Mouse (Mus musculus): ENCODE measurements around the gene Tcf7l2. TPM values are rescaled to one million over a fixed set of nuclear protein-coding genes. Genes with fewer than 3 reads are reported as not detected.
A peak's percentile ranks its signal among the peaks of the same experiment; 100 is the strongest.

The Tcf7l2 gene
- total and polyA plus RNA-seq, 2 experiments from 2014 or later = 3.0 to 38.6 TPM

DNA sequence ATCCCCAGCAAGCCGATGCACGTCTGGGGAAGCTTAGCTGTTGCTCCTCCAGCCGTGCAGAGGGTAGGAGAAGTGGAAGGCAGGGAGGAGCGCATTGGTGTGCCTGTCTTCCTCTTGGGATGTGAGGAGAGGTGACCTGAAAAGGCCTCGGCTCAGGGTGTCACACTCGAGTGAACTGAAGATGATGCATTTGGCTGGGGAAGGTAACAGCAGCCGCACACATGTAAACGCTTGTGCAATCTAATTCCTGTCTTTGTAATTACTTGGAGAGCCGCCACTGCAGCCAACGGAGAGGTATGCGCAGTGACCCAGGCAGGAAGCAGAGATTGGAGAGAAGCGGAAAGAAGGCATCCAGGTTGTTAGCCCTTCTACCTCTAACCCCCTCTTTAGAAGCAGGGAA lies 129.2 kb downstream of the Tcf7l2 start:
- no peak for DNase-seq (ENCODE audit: low spot score)
- H3K36me3 ChIP-seq (replicated peaks; ENCODE audit: control insufficient read depth, insufficient read depth, low read length) = no peaks in the 10 kb centered on the region; the same call in 1 of the 2 replicates
- H3K4me3 ChIP-seq (ENCODE audit: low read depth, low read length) = no peak overlapping the region
- no peaks in the 10 kb centered on the region for H3K9me3 ChIP-seq (replicated peaks; ENCODE audit: control insufficient read depth, low read length)
- H3K27me3 ChIP-seq (ENCODE audit: control insufficient read depth, insufficient read depth, low read length) = no peaks in the 10 kb centered on the region
- 70% methylated on average over 12 of the region's 12 CpGs for WGBS
- no peak for ATAC-seq (ENCODE audit: insufficient read depth, low read depth)
- H3K9ac ChIP-seq (replicated peaks; ENCODE audit: low read depth, low read length) = no peak overlapping the region
- no peak overlapping the region for H3K4me2 ChIP-seq (ENCODE audit: low read depth, low read length)
- no peak for TF ChIP-seq CTCF (IDR thresholded peaks at IDR 0.05; ENCODE audit: low read depth)
- no peak for TF ChIP-seq EP300 (IDR thresholded peaks at IDR 0.05; ENCODE audit: low read depth)
- peaks cover 17% of the 10 kb centered on the region; the same call in 1 of the 2 replicates for H3K4me1 ChIP-seq (ENCODE audit: control insufficient read depth, insufficient read depth)
- H3K27ac ChIP-seq (ENCODE audit: low read depth) = no peak overlapping the region

DNA sequence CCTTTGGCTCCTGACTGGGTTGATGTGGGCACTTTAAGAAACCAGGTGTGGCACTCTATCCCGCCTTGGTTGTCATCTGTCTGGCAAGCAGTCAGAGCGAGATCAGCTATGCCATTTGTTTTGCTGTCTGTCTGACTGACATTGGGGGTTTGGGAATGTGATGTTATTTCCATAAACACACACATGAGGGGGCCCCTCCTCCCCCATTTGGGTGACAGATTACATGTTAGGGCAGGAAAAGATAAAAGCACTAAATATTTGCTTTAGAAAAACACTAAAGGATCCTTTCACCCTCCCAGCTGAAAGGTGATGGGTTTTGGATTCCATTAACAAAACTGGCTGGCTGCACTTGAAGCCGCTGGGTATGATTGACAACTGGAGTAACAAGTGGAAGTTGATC lies 129.9 kb downstream of the Tcf7l2 start:
- H3K4me3 ChIP-seq (ENCODE audit: low read depth, low read length) = no peak overlapping the region
- WGBS = 80% methylated on average over 3 of the region's 3 CpGs
- H3K36me3 ChIP-seq (replicated peaks; ENCODE audit: control insufficient read depth, insufficient read depth, low read length) = no peaks in the 10 kb centered on the region
- no peak overlapping the region for H3K9ac ChIP-seq (replicated peaks; ENCODE audit: low read depth, low read length)
- no peaks in the 10 kb centered on the region for H3K27me3 ChIP-seq (ENCODE audit: control insufficient read depth, insufficient read depth, low read length)
- no peak for TF ChIP-seq EP300 (IDR thresholded peaks at IDR 0.05; ENCODE audit: low read depth)
- no peaks in the 10 kb centered on the region for H3K9me3 ChIP-seq (replicated peaks; ENCODE audit: control insufficient read depth, low read length)
- no peak overlapping the region for H3K4me2 ChIP-seq (ENCODE audit: low read depth, low read length)
- DNase-seq (ENCODE audit: low spot score) (no peak), ATAC-seq (ENCODE audit: insufficient read depth, low read depth) (no peak)
- no peak overlapping the region for H3K27ac ChIP-seq (ENCODE audit: low read depth)
- peaks cover 18% of the 10 kb centered on the region; the same call in 1 of the 2 replicates for H3K4me1 ChIP-seq (ENCODE audit: control insufficient read depth, insufficient read depth)

DNA sequence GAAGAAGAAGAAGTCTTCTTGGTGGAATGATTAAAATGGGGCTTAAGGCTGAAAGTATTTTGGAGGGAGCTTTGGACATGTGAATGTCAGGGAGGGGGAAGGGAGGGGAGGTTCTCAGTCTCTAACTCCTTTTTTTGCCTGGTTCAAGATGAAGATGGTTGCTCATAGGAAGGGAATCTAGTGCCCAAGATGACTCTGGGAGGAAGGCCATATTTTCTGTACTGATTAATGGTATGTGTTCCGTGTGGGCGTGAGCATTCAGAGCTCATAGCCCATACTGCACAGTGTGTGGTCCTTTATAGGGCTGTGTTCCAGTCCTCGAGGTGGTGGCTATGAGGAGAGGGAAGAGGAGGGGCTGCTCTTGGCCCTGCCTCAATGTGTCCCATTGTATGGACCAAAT lies 131.6 kb downstream of the Tcf7l2 start:
- no peak overlapping the region for H3K27ac ChIP-seq (ENCODE audit: low read depth)
- H3K9me3 ChIP-seq (replicated peaks; ENCODE audit: control insufficient read depth, low read length) = no peaks in the 10 kb centered on the region
- no peak overlapping the region for H3K9ac ChIP-seq (replicated peaks; ENCODE audit: low read depth, low read length)
- TF ChIP-seq EP300 (IDR thresholded peaks at IDR 0.05; ENCODE audit: low read depth) (no peak), CTCF (IDR thresholded peaks at IDR 0.05; ENCODE audit: low read depth) (no peak)
- H3K27me3 ChIP-seq (ENCODE audit: control insufficient read depth, insufficient read depth, low read length) = no peaks in the 10 kb centered on the region
- H3K4me2 ChIP-seq (ENCODE audit: low read depth, low read length) = no peak overlapping the region
- 89% methylated on average over 3 of the region's 3 CpGs for WGBS
- no peaks in the 10 kb centered on the region for H3K36me3 ChIP-seq (replicated peaks; ENCODE audit: control insufficient read depth, insufficient read depth, low read length)
- no peak overlapping the region for H3K4me3 ChIP-seq (ENCODE audit: low read depth, low read length)
- ATAC-seq (ENCODE audit: insufficient read depth, low read depth) (no peak), DNase-seq (ENCODE audit: low spot score) (no peak)
- peaks cover 13% of the 10 kb centered on the region; the same call in 1 of the 2 replicates for H3K4me1 ChIP-seq (ENCODE audit: control insufficient read depth, insufficient read depth)

DNA sequence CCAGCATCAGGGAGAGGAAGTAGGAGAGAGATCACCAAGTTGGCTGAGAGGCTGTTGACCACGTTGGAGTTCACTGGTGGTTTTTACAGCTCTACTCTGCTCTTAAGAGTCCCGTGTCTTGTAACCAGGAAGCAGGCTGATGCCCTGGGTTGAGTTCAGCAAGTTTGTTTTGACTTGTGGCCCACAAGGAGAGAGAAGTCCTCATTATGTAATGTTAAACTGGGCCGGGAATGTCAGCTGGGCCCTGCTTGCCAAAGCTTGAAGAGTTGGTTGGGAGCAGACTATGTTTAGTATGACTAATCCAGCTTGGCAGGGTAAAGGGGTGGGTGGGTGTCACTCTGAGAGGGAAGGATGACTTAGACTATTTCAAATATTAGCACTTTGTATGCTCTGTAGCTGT lies 134.9 kb downstream of the Tcf7l2 start:
- Histone ChIP-seq H3K27me3 (ENCODE audit: control insufficient read depth, insufficient read depth, low read length) (no peaks in the 10 kb centered on the region), H3K4me1 (ENCODE audit: control insufficient read depth, insufficient read depth) (0 out of 2 replicates have a peak, but pooled peaks cover 13% of the 10 kb centered on the region), H3K9ac (replicated peaks; ENCODE audit: low read depth, low read length) (no peak overlapping the region), H3K4me3 (ENCODE audit: low read depth, low read length) (no peak overlapping the region), H3K27ac (ENCODE audit: low read depth) (peak overlapping the region; percentile 61), H3K9me3 (replicated peaks; ENCODE audit: control insufficient read depth, low read length) (no peaks in the 10 kb centered on the region), H3K4me2 (ENCODE audit: low read depth, low read length) (no peak overlapping the region), H3K36me3 (replicated peaks; ENCODE audit: control insufficient read depth, insufficient read depth, low read length) (no peaks in the 10 kb centered on the region)
- TF ChIP-seq CTCF (IDR thresholded peaks at IDR 0.05; ENCODE audit: low read depth) (no peak), EP300 (IDR thresholded peaks at IDR 0.05; ENCODE audit: low read depth) (no peak)
- peak; percentile 36; the same call in 1 of the 2 replicates for ATAC-seq (ENCODE audit: insufficient read depth, low read depth)
- WGBS = 28% methylated on average over 3 of the region's 3 CpGs
- peak; percentile 41 for DNase-seq (ENCODE audit: low spot score)

DNA sequence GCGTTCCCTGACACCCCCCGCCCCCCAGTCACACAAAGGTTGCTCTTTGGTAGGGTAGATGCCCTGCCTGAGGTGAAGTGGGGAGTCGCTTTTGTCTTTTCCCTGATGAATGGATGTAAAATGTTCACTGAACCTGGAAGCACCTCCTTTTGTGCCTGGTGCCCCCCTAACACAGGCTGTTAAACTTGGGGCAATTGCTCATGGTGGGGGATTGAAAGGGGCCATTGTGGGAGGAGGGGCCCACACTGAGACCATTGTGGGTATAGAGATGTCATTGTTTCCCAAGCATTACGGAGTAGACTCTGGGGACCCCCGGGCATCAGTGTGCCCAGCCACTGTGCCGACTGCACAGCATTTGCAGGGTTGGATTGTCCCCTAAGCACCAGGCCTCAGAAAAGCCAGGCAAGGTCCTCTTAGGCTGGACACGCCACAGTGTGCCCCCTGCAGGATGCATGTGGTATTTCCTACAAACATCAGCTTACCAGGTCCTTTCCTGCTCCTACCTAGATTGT lies 135.8 kb downstream of the Tcf7l2 start:
- H3K4me2 ChIP-seq (ENCODE audit: low read depth, low read length) = no peak overlapping the region
- H3K27ac ChIP-seq (ENCODE audit: low read depth) = no peak overlapping the region
- H3K4me3 ChIP-seq (ENCODE audit: low read depth, low read length) = no peak overlapping the region
- peak; percentile 54 for DNase-seq (ENCODE audit: low spot score)
- H3K9ac ChIP-seq (replicated peaks; ENCODE audit: low read depth, low read length) = no peak overlapping the region
- peak; percentile 71 for TF ChIP-seq CTCF (IDR thresholded peaks at IDR 0.05; ENCODE audit: low read depth)
- no peak for TF ChIP-seq EP300 (IDR thresholded peaks at IDR 0.05; ENCODE audit: low read depth)
- H3K9me3 ChIP-seq (replicated peaks; ENCODE audit: control insufficient read depth, low read length) = no peaks in the 10 kb centered on the region
- peak; percentile 50 for ATAC-seq (ENCODE audit: insufficient read depth, low read depth)
- WGBS = 69% methylated on average over 7 of the region's 7 CpGs
- no peaks in the 10 kb centered on the region for H3K27me3 ChIP-seq (ENCODE audit: control insufficient read depth, insufficient read depth, low read length)
- H3K4me1 ChIP-seq (ENCODE audit: control insufficient read depth, insufficient read depth) = 0 out of 2 replicates have a peak, but pooled peaks cover 13% of the 10 kb centered on the region
- H3K36me3 ChIP-seq (replicated peaks; ENCODE audit: control insufficient read depth, insufficient read depth, low read length) = no peaks in the 10 kb centered on the region

All from heart, postnatal 0 days (tissue).